Mouse (Mus musculus): ENCODE measurements around the gene Med13l.

DNA sequence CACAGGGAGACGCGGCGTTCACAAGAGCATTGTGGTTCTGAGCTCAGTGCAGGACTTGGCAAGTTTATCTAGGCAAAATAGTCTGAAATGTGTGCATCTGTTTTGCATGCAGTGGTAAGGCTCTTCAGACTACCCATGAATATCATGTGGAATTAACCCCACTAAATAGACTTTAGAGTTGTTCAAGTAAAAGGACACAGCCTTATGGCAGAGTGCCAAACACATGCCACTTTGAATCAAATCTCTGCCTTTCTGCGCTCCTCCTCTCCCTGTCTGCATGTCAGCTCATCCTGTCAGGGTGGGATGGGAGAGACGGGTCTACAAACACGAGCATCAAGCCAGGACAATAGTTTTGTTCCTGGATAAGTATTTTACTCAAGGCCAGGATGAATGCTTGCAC lies 145.5 kb downstream of the Med13l start:
- TF ChIP-seq CTCF (IDR thresholded peaks at IDR 0.05; ENCODE audit: extremely low read depth, insufficient read depth, insufficient read length, insufficient replicate concordance) (no peak), POLR2A (IDR thresholded peaks at IDR 0.05; ENCODE audit: low read depth, low read length) (no peak)

Measured in spleen, adult 2 months (tissue).